9 mouse cellular contexts compared by ENCODE assay signal in genomic region chr6:84078172-84078571, GRCm38 (mm10).
DNase-seq lines count a peak whose midpoint lies in the region; ATAC-seq lines count a peak whose summit lies in the region.
"Had no signal": no experiment of that assay in that cellular context is flagged by ENCODE, and none has a peak within 500 bp of the region (broad histone marks: within the 10 kb centered on the region; RNA-seq: fewer than 3 reads in every experiment).

No protein-coding gene starts in this region.

- H3K4me2 ChIP-seq in limb, embryonic 11.5 days (ENCODE audit: low read depth, severe bottlenecking): no peak overlapping the region

- no peaks in the 10 kb centered on the region for H3K36me3 ChIP-seq in limb, embryonic 11.5 days (ENCODE audit: control insufficient read depth, insufficient read depth, low read length)
- H3K36me3 ChIP-seq in limb, embryonic 10.5 days: no peaks in the 10 kb centered on the region

- ATAC-seq in limb, embryonic 11.5 days (ENCODE audit: insufficient number of reproducible peaks, low FRiP score, low TSS enrichment, low read depth): 0 out of 2 replicates have a peak, but pooled peaks have one; percentile 44
- ATAC-seq in inflammation-experienced regulatory T-cells, adult 6 months: no peak

- H3K4me1 ChIP-seq in limb, embryonic 11.5 days (ENCODE audit: control insufficient read depth, insufficient read depth, low read length): no peaks in the 10 kb centered on the region
- no peaks in the 10 kb centered on the region for H3K4me1 ChIP-seq in limb, embryonic 10.5 days

- no peaks in the 10 kb centered on the region for H3K27me3 ChIP-seq in limb, embryonic 11.5 days (ENCODE audit: control insufficient read depth, insufficient read depth, low read length)
- H3K27me3 ChIP-seq in limb, embryonic 10.5 days (ENCODE audit: low read depth, poor library complexity, severe bottlenecking): no peaks in the 10 kb centered on the region

- H3K9me3 ChIP-seq in limb, embryonic 11.5 days (ENCODE audit: control insufficient read depth, low read length): no peaks in the 10 kb centered on the region
- no peaks in the 10 kb centered on the region for H3K9me3 ChIP-seq in limb, embryonic 10.5 days (replicated peaks)

- no peak overlapping the region for H3K9ac ChIP-seq in limb, embryonic 11.5 days (ENCODE audit: low read length)

- no peak overlapping the region for H3K4me3 ChIP-seq in limb, embryonic 11.5 days (ENCODE audit: low read depth, low read length)
- no peak overlapping the region for H3K4me3 ChIP-seq in limb, embryonic 10.5 days

- H3K27ac ChIP-seq in limb, embryonic 11.5 days (replicated peaks; ENCODE audit: low read depth, low read length): no peak overlapping the region
- H3K27ac ChIP-seq in limb, embryonic 10.5 days: no peak overlapping the region

- DNase-seq in embryo, embryonic 10 days (ENCODE audit: low spot score): peak; percentile 48
- no peak for DNase-seq in embryo, embryonic 9.5 days (ENCODE audit: extremely low spot score)
- DNase-seq in limb, embryonic 11.5 days (ENCODE audit: low spot score): no peak
- no peak for DNase-seq in limb, embryonic 10.5 days (ENCODE audit: low spot score)
- peak; percentile 16 for DNase-seq in MN1 (ENCODE audit: low spot score)
- DNase-seq in induced T-regulatory cell, adult 2 months (ENCODE audit: low read depth): peak; percentile 24
- DNase-seq in gastrocnemius, adult 8-10 months (ENCODE audit: low spot score in 2 of 2): no peak
- DNase-seq: layer of hippocampus, adult 9-11 months had no signal

- 35% methylated on average over 1 of the region's 1 CpGs for WGBS in limb, embryonic 11.5 days
- 50% methylated on average over 1 of the region's 1 CpGs for WGBS in limb, embryonic 10.5 days

Comparison
In these comparisons a context has a peak if more than half of its experiments do, and no peak if none do; other contexts are left out.
1. DNase-seq: peak in embryo, embryonic 10 days (single experiment), MN1 (single experiment) and induced T-regulatory cell, adult 2 months (single experiment); none in embryo, embryonic 9.5 days (single experiment), limb, embryonic 11.5 days (single experiment), limb, embryonic 10.5 days (single experiment) and gastrocnemius, adult 8-10 months (0 of 2).